Mouse (Mus musculus) megakaryocyte, embryonic 14.5 days (primary cell): ENCODE measurements around the gene Spg20. TPM values are rescaled to one million over a fixed set of nuclear protein-coding genes. Genes with fewer than 3 reads are reported as not detected.

ENCODE experiments used
- H3K27me3 ChIP-seq: replicated peaks from 2 replicates; pipeline ENCODE3; 2012; ENCODE audit warnings: inconsistent platforms
- H3K36me3 ChIP-seq: replicated peaks from 2 replicates; pipeline ENCODE3; 2012; ENCODE audit warnings: low read length, inconsistent platforms, mixed read lengths
- H3K4me1 ChIP-seq: 2 replicates; pipeline ENCODE4 v1.6.1; 2012; ENCODE audit warnings: inconsistent platforms
- H3K4me3 ChIP-seq: replicated peaks from 2 replicates; pipeline ENCODE3; 2012; ENCODE audit warnings: moderate library complexity, mild to moderate bottlenecking, inconsistent platforms
- H3K9me3 ChIP-seq: 2 replicates; pipeline ENCODE4 v1.6.1; 2012; ENCODE audit warnings: inconsistent platforms
- FLI1 ChIP-seq: IDR thresholded peaks from 2 replicates; pipeline ENCODE4 v1.6.1; 2012; ENCODE audit warnings: low read length, inconsistent platforms, mixed read lengths
- GATA1 ChIP-seq: IDR thresholded peaks from 3 replicates; pipeline ENCODE4 v1.6.1; 2012; ENCODE audit warnings: mixed read lengths, low read length, inconsistent platforms, borderline replicate concordance
- polyA plus RNA-seq: library from polyadenylated mRNA; stranded (reverse); fragments of >175 nt; gene quantifications from 2 replicates; pipeline ENCODE4 v1.2.3, GENCODE M21; 2012; ENCODE audit warnings: low replicate concordance; ENCODE audit not compliant: insufficient read depth

Spg20 gene
- polyA plus RNA-seq, 1 experiment = 3.4 TPM

GRCm38 (mm10) chr3:55079619-55080018, 32.3 kb upstream of the Spg20 start:
- Histone ChIP-seq H3K9me3 (no peaks in the 10 kb centered on the region), H3K4me3 (no peak overlapping the region), H3K36me3 (no peaks in the 10 kb centered on the region), H3K4me1 (0 out of 2 replicates have a peak, but pooled peaks cover 3% of the 10 kb centered on the region), H3K27me3 (no peaks in the 10 kb centered on the region)
- TF ChIP-seq GATA1 = no peak
- TF ChIP-seq FLI1 = no peak

GRCm38 (mm10) chr3:55080055-55080454, 31.9 kb upstream of the Spg20 start:
- no peaks in the 10 kb centered on the region for H3K36me3 ChIP-seq
- TF ChIP-seq FLI1 = no peak
- peak; percentile 99 for TF ChIP-seq GATA1
- H3K4me3 ChIP-seq = no peak overlapping the region
- H3K4me1 ChIP-seq = 0 out of 2 replicates have a peak, but pooled peaks cover 3% of the 10 kb centered on the region
- no peaks in the 10 kb centered on the region for H3K27me3 ChIP-seq
- H3K9me3 ChIP-seq = no peaks in the 10 kb centered on the region

GRCm38 (mm10) chr3:55084781-55085180, 27.1 kb upstream of the Spg20 start:
- Histone ChIP-seq H3K4me1 (0 out of 2 replicates have a peak, but pooled peaks cover 3% of the 10 kb centered on the region), H3K9me3 (no peaks in the 10 kb centered on the region), H3K36me3 (no peaks in the 10 kb centered on the region), H3K27me3 (no peaks in the 10 kb centered on the region), H3K4me3 (no peak overlapping the region)
- TF ChIP-seq GATA1 = no peak
- TF ChIP-seq FLI1 = no peak

GRCm38 (mm10) chr3:55085716-55086115, 26.2 kb upstream of the Spg20 start:
- Histone ChIP-seq H3K9me3 (no peaks in the 10 kb centered on the region), H3K36me3 (no peaks in the 10 kb centered on the region), H3K27me3 (no peaks in the 10 kb centered on the region), H3K4me1 (no peaks in the 10 kb centered on the region), H3K4me3 (no peak overlapping the region)
- no peak for TF ChIP-seq GATA1
- TF ChIP-seq FLI1 = no peak

GRCm38 (mm10) chr3:55086948-55087347, 25.0 kb upstream of the Spg20 start:
- no peaks in the 10 kb centered on the region for H3K4me1 ChIP-seq
- no peaks in the 10 kb centered on the region for H3K9me3 ChIP-seq
- H3K36me3 ChIP-seq = no peaks in the 10 kb centered on the region
- H3K27me3 ChIP-seq = no peaks in the 10 kb centered on the region
- TF ChIP-seq FLI1 (no peak), GATA1 (no peak)
- no peak overlapping the region for H3K4me3 ChIP-seq

- H3K27me3 ChIP-seq = no peaks in the 10 kb centered on the region
- TF ChIP-seq GATA1 (no peak), FLI1 (no peak)
- no peak overlapping the region for H3K4me3 ChIP-seq
- H3K4me1 ChIP-seq = no peaks in the 10 kb centered on the region
- no peaks in the 10 kb centered on the region for H3K36me3 ChIP-seq
- H3K9me3 ChIP-seq = no peaks in the 10 kb centered on the region
These were observed 24.5 kb upstream of the Spg20 start for GRCm38 (mm10) chr3:55087360-55087759.

- TF ChIP-seq GATA1 = no peak
- no peak for TF ChIP-seq FLI1
- H3K4me1 ChIP-seq = no peaks in the 10 kb centered on the region
- no peaks in the 10 kb centered on the region for H3K36me3 ChIP-seq
- H3K27me3 ChIP-seq = no peaks in the 10 kb centered on the region
- H3K9me3 ChIP-seq = no peaks in the 10 kb centered on the region
- no peak overlapping the region for H3K4me3 ChIP-seq
These were observed 23.5 kb upstream of the Spg20 start for GRCm38 (mm10) chr3:55088359-55088758.

GRCm38 (mm10) chr3:55088843-55089242, 23.1 kb upstream of the Spg20 start:
- Histone ChIP-seq H3K27me3 (no peaks in the 10 kb centered on the region), H3K4me1 (no peaks in the 10 kb centered on the region), H3K9me3 (no peaks in the 10 kb centered on the region), H3K4me3 (no peak overlapping the region), H3K36me3 (no peaks in the 10 kb centered on the region)
- TF ChIP-seq GATA1 (no peak), FLI1 (no peak)

- no peak overlapping the region for H3K4me3 ChIP-seq
- no peaks in the 10 kb centered on the region for H3K36me3 ChIP-seq
- no peak for TF ChIP-seq FLI1
- no peak for TF ChIP-seq GATA1
- H3K9me3 ChIP-seq = no peaks in the 10 kb centered on the region
- no peaks in the 10 kb centered on the region for H3K4me1 ChIP-seq
- H3K27me3 ChIP-seq = no peaks in the 10 kb centered on the region
These were observed 22.6 kb upstream of the Spg20 start for GRCm38 (mm10) chr3:55089291-55089690.

GRCm38 (mm10) chr3:55093161-55093560, 18.7 kb upstream of the Spg20 start:
- H3K36me3 ChIP-seq = no peaks in the 10 kb centered on the region
- H3K4me3 ChIP-seq = no peak overlapping the region
- peaks cover 4% of the 10 kb centered on the region for H3K9me3 ChIP-seq
- TF ChIP-seq FLI1 = no peak
- no peak for TF ChIP-seq GATA1
- peaks cover 2% of the 10 kb centered on the region for H3K27me3 ChIP-seq
- H3K4me1 ChIP-seq = no peaks in the 10 kb centered on the region
